ENCODE assay signal across 16 mouse cellular contexts in the genomic region with DNA sequence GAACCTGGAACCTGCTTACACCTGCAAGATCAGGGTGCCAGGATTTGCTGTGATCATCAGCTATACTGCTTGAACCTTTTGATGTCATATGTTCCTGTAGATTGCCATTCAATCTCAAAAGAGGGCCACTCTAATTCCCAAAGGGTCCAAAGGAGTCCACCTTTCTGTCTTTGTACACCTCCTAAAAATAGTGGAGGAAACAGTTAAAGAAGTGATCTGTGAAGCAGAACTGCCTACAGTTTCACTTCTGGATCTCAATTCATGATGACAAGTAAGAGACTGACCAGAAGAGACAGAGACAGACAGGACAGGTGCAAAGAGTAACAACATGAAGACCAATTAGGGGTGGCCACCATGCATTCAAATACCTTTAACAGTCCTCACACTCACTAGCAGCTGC.
"Had no signal": no experiment of that assay in that cellular context is flagged by ENCODE, and none has a peak within 500 bp of the region (broad histone marks: within the 10 kb centered on the region; RNA-seq: fewer than 3 reads in every experiment).

No protein-coding gene starts in this region.

- H3K4me3 ChIP-seq: neural tube, embryonic 13.5 days; neural tube, embryonic 15.5 days; stomach, embryonic 15.5 days had no signal

- H3K9ac ChIP-seq: neural tube, embryonic 13.5 days; neural tube, embryonic 15.5 days; stomach, embryonic 15.5 days had no signal

- H3K4me2 ChIP-seq: neural tube, embryonic 13.5 days; neural tube, embryonic 15.5 days; stomach, embryonic 15.5 days had no signal

- H3K9me3 ChIP-seq: stomach, embryonic 15.5 days had no signal

- H3K27ac ChIP-seq: neural tube, embryonic 13.5 days; neural tube, embryonic 15.5 days; stomach, embryonic 15.5 days; stomach, postnatal 0 days had no signal

- H3K27me3 ChIP-seq: neural tube, embryonic 13.5 days; neural tube, embryonic 15.5 days; stomach, embryonic 15.5 days had no signal

- H3K4me1 ChIP-seq: neural tube, embryonic 13.5 days; neural tube, embryonic 15.5 days; stomach, embryonic 15.5 days had no signal

- DNase-seq: retina, postnatal 1 day; right cerebral cortex, adult 18-20 months; right cerebral cortex, postnatal 14 days; right cerebral cortex, postnatal 25 days; right cerebral cortex, postnatal 4 days; spleen, adult 18-20 months; thymus, adult 18-20 months; thymus, adult 2 months; thymus, postnatal 14 days; thymus, postnatal 25 days; thymus, postnatal 36 days; thymus, postnatal 4 days had no signal
